Mouse (Mus musculus): ENCODE data around the gene Dnal1. TPM values are rescaled to one million over a fixed set of nuclear protein-coding genes. Genes with fewer than 3 reads are reported as not detected.

The Dnal1 gene
- polyA plus RNA-seq, 1 experiment, result 3.9 TPM

- H3K27ac ChIP-seq (ENCODE audit: insufficient read depth, low read depth, low read length), result no peak overlapping the region
- TF ChIP-seq POLR2A (IDR thresholded peaks at IDR 0.05; ENCODE audit: borderline replicate concordance, low read depth, low read length) (no peak), CTCF (IDR thresholded peaks at IDR 0.05; ENCODE audit: low read depth, low read length) (no peak)
- H3K4me3 ChIP-seq (ENCODE audit: insufficient read depth, low read length), result no peak overlapping the region
- no peaks in the 10 kb centered on the region for H3K4me1 ChIP-seq (ENCODE audit: control insufficient read depth, insufficient read depth, low read length)
Observed at GRCm38 (mm10) chr12:84148622-84149012, 34.5 kb downstream of the Dnal1 start.

- TF ChIP-seq CTCF (IDR thresholded peaks at IDR 0.05; ENCODE audit: low read depth, low read length) (no peak), POLR2A (IDR thresholded peaks at IDR 0.05; ENCODE audit: borderline replicate concordance, low read depth, low read length) (no peak)
- Histone ChIP-seq H3K4me3 (ENCODE audit: insufficient read depth, low read length) (no peak overlapping the region), H3K27ac (ENCODE audit: insufficient read depth, low read depth, low read length) (no peak overlapping the region), H3K4me1 (ENCODE audit: control insufficient read depth, insufficient read depth, low read length) (no peaks in the 10 kb centered on the region)
Observed at GRCm38 (mm10) chr12:84149971-84150370, 35.8 kb downstream of the Dnal1 start.

- Histone ChIP-seq H3K4me1 (ENCODE audit: control insufficient read depth, insufficient read depth, low read length) (no peaks in the 10 kb centered on the region), H3K27ac (ENCODE audit: insufficient read depth, low read depth, low read length) (no peak overlapping the region), H3K4me3 (ENCODE audit: insufficient read depth, low read length) (no peak overlapping the region)
- TF ChIP-seq CTCF (IDR thresholded peaks at IDR 0.05; ENCODE audit: low read depth, low read length) (no peak), POLR2A (IDR thresholded peaks at IDR 0.05; ENCODE audit: borderline replicate concordance, low read depth, low read length) (no peak)
Observed at GRCm38 (mm10) chr12:84150976-84151375, 36.8 kb downstream of the Dnal1 start.

GRCm38 (mm10) chr12:84151911-84152310 is 37.7 kb downstream of the Dnal1 start:
- H3K4me3 ChIP-seq (ENCODE audit: insufficient read depth, low read length), result no peak overlapping the region
- H3K27ac ChIP-seq (ENCODE audit: insufficient read depth, low read depth, low read length), result no peak overlapping the region
- TF ChIP-seq CTCF (IDR thresholded peaks at IDR 0.05; ENCODE audit: low read depth, low read length) (no peak), POLR2A (IDR thresholded peaks at IDR 0.05; ENCODE audit: borderline replicate concordance, low read depth, low read length) (no peak)
- no peaks in the 10 kb centered on the region for H3K4me1 ChIP-seq (ENCODE audit: control insufficient read depth, insufficient read depth, low read length)

- Histone ChIP-seq H3K4me1 (ENCODE audit: control insufficient read depth, insufficient read depth, low read length) (no peaks in the 10 kb centered on the region), H3K27ac (ENCODE audit: insufficient read depth, low read depth, low read length) (no peak overlapping the region), H3K4me3 (ENCODE audit: insufficient read depth, low read length) (no peak overlapping the region)
- no peak for TF ChIP-seq CTCF (IDR thresholded peaks at IDR 0.05; ENCODE audit: low read depth, low read length)
- no peak for TF ChIP-seq POLR2A (IDR thresholded peaks at IDR 0.05; ENCODE audit: borderline replicate concordance, low read depth, low read length)
Observed at GRCm38 (mm10) chr12:84152352-84153190, 38.4 kb downstream of the Dnal1 start.

- Histone ChIP-seq H3K4me3 (ENCODE audit: insufficient read depth, low read length) (no peak overlapping the region), H3K4me1 (ENCODE audit: control insufficient read depth, insufficient read depth, low read length) (no peaks in the 10 kb centered on the region), H3K27ac (ENCODE audit: insufficient read depth, low read depth, low read length) (no peak overlapping the region)
- no peak for TF ChIP-seq POLR2A (IDR thresholded peaks at IDR 0.05; ENCODE audit: borderline replicate concordance, low read depth, low read length)
- no peak for TF ChIP-seq CTCF (IDR thresholded peaks at IDR 0.05; ENCODE audit: low read depth, low read length)
Observed at GRCm38 (mm10) chr12:84153414-84153813, 39.2 kb downstream of the Dnal1 start.

- H3K27ac ChIP-seq (ENCODE audit: insufficient read depth, low read depth, low read length), result no peak overlapping the region
- H3K4me1 ChIP-seq (ENCODE audit: control insufficient read depth, insufficient read depth, low read length), result no peaks in the 10 kb centered on the region
- H3K4me3 ChIP-seq (ENCODE audit: insufficient read depth, low read length), result no peak overlapping the region
- TF ChIP-seq POLR2A (IDR thresholded peaks at IDR 0.05; ENCODE audit: borderline replicate concordance, low read depth, low read length) (no peak), CTCF (IDR thresholded peaks at IDR 0.05; ENCODE audit: low read depth, low read length) (no peak)
Observed at GRCm38 (mm10) chr12:84154786-84155522, 40.8 kb downstream of the Dnal1 start.

GRCm38 (mm10) chr12:84155523-84155871 is 41.3 kb downstream of the Dnal1 start:
- H3K4me3 ChIP-seq (ENCODE audit: insufficient read depth, low read length), result no peak overlapping the region
- H3K4me1 ChIP-seq (ENCODE audit: control insufficient read depth, insufficient read depth, low read length), result no peaks in the 10 kb centered on the region
- no peak overlapping the region for H3K27ac ChIP-seq (ENCODE audit: insufficient read depth, low read depth, low read length)
- TF ChIP-seq CTCF (IDR thresholded peaks at IDR 0.05; ENCODE audit: low read depth, low read length) (no peak), POLR2A (IDR thresholded peaks at IDR 0.05; ENCODE audit: borderline replicate concordance, low read depth, low read length) (no peak)

GRCm38 (mm10) chr12:84156210-84156609 is 42.0 kb downstream of the Dnal1 start:
- H3K4me3 ChIP-seq (ENCODE audit: insufficient read depth, low read length), result no peak overlapping the region
- no peak overlapping the region for H3K27ac ChIP-seq (ENCODE audit: insufficient read depth, low read depth, low read length)
- no peaks in the 10 kb centered on the region for H3K4me1 ChIP-seq (ENCODE audit: control insufficient read depth, insufficient read depth, low read length)
- TF ChIP-seq CTCF (IDR thresholded peaks at IDR 0.05; ENCODE audit: low read depth, low read length) (no peak), POLR2A (IDR thresholded peaks at IDR 0.05; ENCODE audit: borderline replicate concordance, low read depth, low read length) (no peak)

- Histone ChIP-seq H3K27ac (ENCODE audit: insufficient read depth, low read depth, low read length) (no peak overlapping the region), H3K4me3 (ENCODE audit: insufficient read depth, low read length) (no peak overlapping the region), H3K4me1 (ENCODE audit: control insufficient read depth, insufficient read depth, low read length) (no peaks in the 10 kb centered on the region)
- TF ChIP-seq POLR2A (IDR thresholded peaks at IDR 0.05; ENCODE audit: borderline replicate concordance, low read depth, low read length) (no peak), CTCF (IDR thresholded peaks at IDR 0.05; ENCODE audit: low read depth, low read length) (no peak)
Observed at GRCm38 (mm10) chr12:84158156-84158555, 44.0 kb downstream of the Dnal1 start.
